Mouse (Mus musculus) forebrain, embryonic 16.5 days (tissue): Measurements from ENCODE around the gene Arhgap24. TPM values are rescaled to one million over a fixed set of nuclear protein-coding genes. Genes with fewer than 3 reads are reported as not detected.

Source experiments
- ATAC-seq: fragments of 200-750 bp; cut with Nextera tagmentation; 2 replicates; pipeline ENCODE4 v1.8.0; 2017; ENCODE audit warnings: mild to moderate bottlenecking, moderate library complexity
- H3K27ac ChIP-seq: fragments of 300-500 bp; sonication (generic); 2 replicates; pipeline ENCODE4 v1.5.1; 2014; ENCODE audit warnings: low read length, control low read depth
- H3K27me3 ChIP-seq: fragments of 300-500 bp; sonication (generic); replicated peaks from 2 replicates; pipeline ENCODE4 v1.6.1; 2014; ENCODE audit warnings: low read length; ENCODE audit not compliant: control insufficient read depth, insufficient read depth
- H3K36me3 ChIP-seq: fragments of 300-500 bp; sonication (generic); 2 replicates; pipeline ENCODE4 v1.6.1; 2014; ENCODE audit not compliant: control insufficient read depth, insufficient read depth
- H3K4me1 ChIP-seq: fragments of 300-500 bp; sonication (generic); replicated peaks from 2 replicates; pipeline ENCODE4 v1.6.1; 2014; ENCODE audit warnings: low read length; ENCODE audit not compliant: control insufficient read depth, insufficient read depth
- H3K4me2 ChIP-seq: fragments of 300-500 bp; sonication (generic); 2 replicates; pipeline ENCODE4 v1.6.1; 2014; ENCODE audit warnings: mild to moderate bottlenecking, low read length, control low read depth
- H3K4me3 ChIP-seq: fragments of 300-500 bp; sonication (generic); replicated peaks from 2 replicates; pipeline ENCODE4 v1.5.1; 2014; ENCODE audit warnings: mild to moderate bottlenecking, low read length, control low read depth
- H3K9ac ChIP-seq: fragments of 300-500 bp; sonication (generic); replicated peaks from 2 replicates; pipeline ENCODE4 v1.6.1; 2014; ENCODE audit warnings: low read depth, low read length, control low read depth
- H3K9me3 ChIP-seq: fragments of 300-500 bp; sonication (generic); 2 replicates; pipeline ENCODE4 v1.6.1; 2016; ENCODE audit warnings: low read length; ENCODE audit not compliant: control insufficient read depth
- WGBS: fragments of 180-500 bp; shearing (Covaris S2); extraction: QIAGEN DNeasy Blood & Tissue Kit; methylation state at CpG from one replicate; pipeline ENCODE4 v1.1.7; 2014; 5-methylcytosine and 5-hydroxymethylcytosine counted together
- polyA plus RNA-seq: library from polyadenylated mRNA; unstranded; fragments of >200 nt; fragmentation: Nextera tagmentation; extraction: Ambion mirVana; gene quantifications from 2 replicates; pipeline ENCODE4 v1.2.1, GENCODE M21; 2015

Arhgap24 gene
- polyA plus RNA-seq, 1 experiment from 2014 or later, result 5.2 TPM

DNA sequence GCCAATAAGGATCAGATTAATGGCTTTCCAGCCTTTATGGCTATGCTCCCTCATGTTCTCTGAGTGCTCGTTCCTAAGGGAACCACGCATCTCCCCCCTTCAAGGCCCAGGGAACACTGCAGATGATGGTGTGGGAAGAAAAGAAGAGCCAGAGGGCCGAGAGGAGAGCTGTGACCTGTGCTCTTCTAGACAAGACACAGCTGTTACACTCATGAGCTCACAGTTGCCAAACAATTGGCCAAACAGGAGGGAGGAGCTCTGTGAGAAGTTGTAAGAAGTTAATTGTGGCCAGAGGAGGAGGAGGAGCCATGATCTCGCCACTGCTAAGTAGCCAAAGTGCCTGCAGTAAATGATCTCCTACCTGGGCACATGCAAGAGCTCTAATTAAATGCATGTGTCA, 322.5 kb downstream of the Arhgap24 start:
- H3K36me3 ChIP-seq, result no peaks in the 10 kb centered on the region
- H3K4me2 ChIP-seq, result no peak overlapping the region
- no peaks in the 10 kb centered on the region for H3K4me1 ChIP-seq
- H3K9me3 ChIP-seq, result no peaks in the 10 kb centered on the region
- H3K27ac ChIP-seq, result no peak overlapping the region
- H3K4me3 ChIP-seq, result no peak overlapping the region
- H3K27me3 ChIP-seq, result no peaks in the 10 kb centered on the region
- WGBS, result 46% methylated on average over 4 of the region's 4 CpGs
- ATAC-seq, result no peak
- H3K9ac ChIP-seq, result no peak overlapping the region

DNA sequence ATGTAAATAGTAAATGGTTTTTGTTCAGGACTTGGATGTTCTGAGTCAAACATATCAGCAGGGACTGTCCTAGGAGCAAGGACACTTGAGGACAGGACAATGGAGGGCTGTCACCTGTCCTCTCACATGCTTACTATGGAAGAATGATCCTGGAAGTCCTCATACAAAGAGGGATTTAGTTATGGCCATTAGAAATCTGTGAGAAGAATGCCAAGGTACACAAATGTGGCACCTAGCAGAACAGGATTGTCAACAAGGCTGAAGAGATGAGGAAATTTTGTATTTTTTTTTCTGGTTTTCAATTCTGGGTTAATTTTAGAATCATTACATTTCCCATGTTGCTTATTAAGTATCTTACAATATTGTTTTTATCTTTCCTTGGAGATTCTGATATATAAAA, 326.3 kb downstream of the Arhgap24 start:
- Histone ChIP-seq H3K4me1 (no peaks in the 10 kb centered on the region), H3K4me2 (no peak overlapping the region)
- no peak for ATAC-seq

DNA sequence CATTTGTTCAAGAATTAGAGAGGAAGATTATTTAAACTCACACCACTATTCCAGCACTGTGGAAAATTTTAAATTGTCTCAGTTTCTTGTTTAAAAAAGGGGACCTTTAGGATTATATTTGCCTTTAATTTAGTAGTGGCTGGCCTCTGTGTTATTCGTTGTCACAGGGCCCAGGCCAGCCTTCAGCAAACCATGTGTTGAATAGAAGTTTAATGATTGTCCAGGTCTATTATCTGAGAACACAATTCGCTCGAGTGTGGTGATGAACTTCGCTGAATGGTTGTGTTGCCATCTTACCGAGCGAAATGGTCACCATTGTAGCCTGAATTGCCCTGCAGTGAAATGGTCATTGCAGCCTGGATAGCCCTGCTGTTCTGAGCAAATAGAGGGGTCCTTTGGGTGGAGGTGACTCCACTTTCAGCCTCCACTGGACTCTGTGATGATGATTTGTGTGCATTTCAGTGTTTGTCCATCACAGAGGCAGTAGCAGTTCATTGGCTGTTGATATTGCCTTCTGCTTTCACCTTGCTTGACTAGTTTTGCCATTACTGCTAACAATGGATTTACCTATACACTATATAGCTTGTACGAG, 329.3 kb downstream of the Arhgap24 start:
- Histone ChIP-seq H3K36me3 (no peaks in the 10 kb centered on the region), H3K27ac (no peak overlapping the region), H3K4me3 (no peak overlapping the region), H3K4me2 (no peak overlapping the region), H3K4me1 (no peaks in the 10 kb centered on the region), H3K9me3 (no peaks in the 10 kb centered on the region), H3K9ac (no peak overlapping the region), H3K27me3 (no peaks in the 10 kb centered on the region)
- 57% methylated on average over 7 of the region's 7 CpGs for WGBS
- no peak for ATAC-seq

More for the DNA sequence above, 326.3 kb downstream of the Arhgap24 start:
- Histone ChIP-seq H3K4me3 (no peak overlapping the region), H3K9ac (no peak overlapping the region), H3K27me3 (no peaks in the 10 kb centered on the region), H3K27ac (no peak overlapping the region), H3K36me3 (no peaks in the 10 kb centered on the region), H3K9me3 (no peaks in the 10 kb centered on the region)

DNA sequence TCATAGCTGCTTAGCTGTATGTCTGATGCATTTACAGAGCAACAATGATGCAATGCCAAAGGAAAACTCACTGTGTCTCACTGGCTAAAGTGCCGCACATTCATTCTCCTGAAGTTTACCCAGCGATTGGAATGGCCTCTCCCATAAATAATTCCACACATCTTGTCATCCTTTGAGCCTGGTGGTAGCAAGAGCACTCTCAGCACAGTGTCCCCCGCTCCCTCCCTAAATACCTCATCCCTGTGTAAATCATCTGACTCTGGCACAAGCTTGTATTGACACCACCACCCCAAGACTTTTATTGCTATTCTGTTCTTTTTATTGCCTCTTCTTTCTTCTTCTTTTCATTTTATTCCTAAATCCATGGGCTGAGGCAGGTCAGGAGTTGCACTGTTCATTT, 332.1 kb downstream of the Arhgap24 start:
- no peak overlapping the region for H3K4me2 ChIP-seq
- H3K4me3 ChIP-seq, result no peak overlapping the region
- H3K9ac ChIP-seq, result no peak overlapping the region
- WGBS, result 86% methylated on average over 3 of the region's 3 CpGs
- no peaks in the 10 kb centered on the region for H3K9me3 ChIP-seq
- H3K27ac ChIP-seq, result no peak overlapping the region
- ATAC-seq, result no peak
- H3K36me3 ChIP-seq, result no peaks in the 10 kb centered on the region
- H3K4me1 ChIP-seq, result no peaks in the 10 kb centered on the region
- no peaks in the 10 kb centered on the region for H3K27me3 ChIP-seq

- no peaks in the 10 kb centered on the region for H3K27me3 ChIP-seq
- H3K9me3 ChIP-seq, result no peaks in the 10 kb centered on the region
- H3K36me3 ChIP-seq, result no peaks in the 10 kb centered on the region
- no peaks in the 10 kb centered on the region for H3K4me1 ChIP-seq
- H3K4me3 ChIP-seq, result no peak overlapping the region
- H3K9ac ChIP-seq, result no peak overlapping the region
- WGBS, result 64% methylated on average over 7 of the region's 7 CpGs
- no peak overlapping the region for H3K4me2 ChIP-seq
- H3K27ac ChIP-seq, result no peak overlapping the region
- ATAC-seq, result no peak
These were observed 336.4 kb downstream of the Arhgap24 start for GRCm38 (mm10) chr5:102817641-102818040.

DNA sequence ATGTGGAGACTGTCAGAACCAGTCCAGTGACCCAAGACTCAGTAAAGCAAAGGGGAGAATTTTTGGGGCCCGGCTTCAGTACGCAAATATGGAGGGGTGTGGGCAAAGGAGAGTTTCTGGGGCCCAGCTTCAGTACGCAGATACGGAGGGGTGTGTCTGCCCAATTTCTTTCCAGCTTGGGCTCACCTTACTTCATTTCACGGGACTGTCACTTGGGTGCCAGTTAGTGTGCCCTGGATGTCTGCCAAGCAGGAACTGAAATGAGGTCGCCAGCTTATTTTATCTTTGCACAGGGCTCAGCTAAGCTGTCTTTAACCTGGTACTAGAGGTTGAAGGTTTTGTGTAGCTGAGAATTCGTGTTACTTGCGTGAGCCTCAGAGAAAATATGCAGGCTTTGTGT, 344.3 kb downstream of the Arhgap24 start:
- H3K4me3 ChIP-seq, result no peak overlapping the region
- H3K27me3 ChIP-seq, result no peaks in the 10 kb centered on the region
- H3K9me3 ChIP-seq, result no peaks in the 10 kb centered on the region
- no peak for ATAC-seq
- H3K36me3 ChIP-seq, result no peaks in the 10 kb centered on the region
- H3K4me1 ChIP-seq, result peaks cover 6% of the 10 kb centered on the region
- H3K9ac ChIP-seq, result no peak overlapping the region
- no peak overlapping the region for H3K27ac ChIP-seq
- no peak overlapping the region for H3K4me2 ChIP-seq
- 57% methylated on average over 8 of the region's 8 CpGs for WGBS

GRCm38 (mm10) chr5:102839071-102839470, 357.9 kb downstream of the Arhgap24 start:
- Histone ChIP-seq H3K4me3 (no peak overlapping the region), H3K4me1 (peaks cover 2% of the 10 kb centered on the region; the same call in 1 of the 2 replicates), H3K4me2 (no peak overlapping the region), H3K9ac (no peak overlapping the region), H3K9me3 (no peaks in the 10 kb centered on the region), H3K27me3 (no peaks in the 10 kb centered on the region), H3K36me3 (no peaks in the 10 kb centered on the region), H3K27ac (peak overlapping the region; percentile 41; the same call in 1 of the 2 replicates)
- peak; percentile 15; the same call in 1 of the 2 replicates for ATAC-seq
- 44% methylated on average over 4 of the region's 4 CpGs for whole genome bisulfite sequencing

DNA sequence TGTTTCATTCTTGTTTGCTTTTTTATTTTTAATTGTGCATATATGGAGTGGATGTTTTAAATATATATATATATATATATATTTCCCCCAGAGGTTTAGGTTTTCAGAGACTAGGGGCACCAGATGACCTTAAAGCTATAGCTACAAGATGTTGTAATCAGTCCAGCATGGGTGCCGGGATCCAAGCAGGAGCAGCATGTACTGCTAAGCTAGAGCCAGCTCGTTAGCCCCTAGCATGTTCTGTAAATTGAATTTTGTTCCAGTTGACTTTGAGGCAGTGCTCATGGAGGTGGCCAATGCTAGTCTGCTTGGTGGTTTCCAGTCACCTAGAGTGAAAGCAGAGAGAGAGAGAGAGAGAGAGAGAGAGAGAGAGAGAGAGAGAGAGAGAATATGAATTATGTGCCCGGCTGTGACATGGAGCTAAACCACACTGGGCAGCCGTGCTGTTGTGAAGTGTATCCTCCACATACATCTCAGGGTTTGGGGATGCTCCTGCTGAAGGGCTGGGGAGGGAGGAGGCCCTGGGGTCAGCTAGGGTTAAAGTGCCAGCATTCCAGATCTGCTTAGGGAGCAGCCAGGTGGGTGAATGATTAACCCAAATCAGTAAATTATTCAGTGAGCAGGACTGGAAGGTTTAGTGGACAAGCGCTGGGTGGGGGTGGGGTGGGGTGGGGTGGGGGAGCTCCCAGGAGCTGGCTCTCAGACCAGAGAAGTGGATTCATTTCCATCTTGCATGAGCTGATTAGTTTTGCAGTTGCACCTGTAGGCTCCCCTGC, 362.9 kb downstream of the Arhgap24 start:
- Histone ChIP-seq H3K27me3 (no peaks in the 10 kb centered on the region), H3K4me3 (no peak overlapping the region), H3K27ac (no peak overlapping the region), H3K4me1 (peaks cover 14% of the 10 kb centered on the region), H3K9me3 (no peaks in the 10 kb centered on the region), H3K4me2 (no peak overlapping the region), H3K36me3 (no peaks in the 10 kb centered on the region), H3K9ac (no peak overlapping the region)
- no peak for ATAC-seq
- WGBS, result 28% methylated on average over 5 of the region's 5 CpGs

- Histone ChIP-seq H3K4me2 (peak overlapping the region; percentile 81), H3K27ac (peak overlapping the region; percentile 5; the same call in 1 of the 2 replicates), H3K4me1 (peaks cover 14% of the 10 kb centered on the region), H3K4me3 (peak overlapping the region; percentile 52), H3K9ac (peak overlapping the region; percentile 60), H3K36me3 (no peaks in the 10 kb centered on the region), H3K27me3 (no peaks in the 10 kb centered on the region), H3K9me3 (no peaks in the 10 kb centered on the region)
- under 1% methylated on average over 21 of the region's 21 CpGs for WGBS
- ATAC-seq, result peak; percentile 98
These were observed 363.8 kb downstream of the Arhgap24 start for GRCm38 (mm10) chr5:102844731-102845598.
